Mouse (Mus musculus): Measurements from ENCODE around the gene Rgmb. TPM values are rescaled to one million over a fixed set of nuclear protein-coding genes. Genes with fewer than 3 reads are reported as not detected.
A peak's percentile ranks its signal among the peaks of the same experiment; 100 is the strongest.

Gene Rgmb
- total RNA-seq (2015), result 0.05 TPM in 1 of 2 replicates, not detected in the other
- total RNA-seq (2017), result 0.04 and 0.14 TPM in 2 replicates

DNA sequence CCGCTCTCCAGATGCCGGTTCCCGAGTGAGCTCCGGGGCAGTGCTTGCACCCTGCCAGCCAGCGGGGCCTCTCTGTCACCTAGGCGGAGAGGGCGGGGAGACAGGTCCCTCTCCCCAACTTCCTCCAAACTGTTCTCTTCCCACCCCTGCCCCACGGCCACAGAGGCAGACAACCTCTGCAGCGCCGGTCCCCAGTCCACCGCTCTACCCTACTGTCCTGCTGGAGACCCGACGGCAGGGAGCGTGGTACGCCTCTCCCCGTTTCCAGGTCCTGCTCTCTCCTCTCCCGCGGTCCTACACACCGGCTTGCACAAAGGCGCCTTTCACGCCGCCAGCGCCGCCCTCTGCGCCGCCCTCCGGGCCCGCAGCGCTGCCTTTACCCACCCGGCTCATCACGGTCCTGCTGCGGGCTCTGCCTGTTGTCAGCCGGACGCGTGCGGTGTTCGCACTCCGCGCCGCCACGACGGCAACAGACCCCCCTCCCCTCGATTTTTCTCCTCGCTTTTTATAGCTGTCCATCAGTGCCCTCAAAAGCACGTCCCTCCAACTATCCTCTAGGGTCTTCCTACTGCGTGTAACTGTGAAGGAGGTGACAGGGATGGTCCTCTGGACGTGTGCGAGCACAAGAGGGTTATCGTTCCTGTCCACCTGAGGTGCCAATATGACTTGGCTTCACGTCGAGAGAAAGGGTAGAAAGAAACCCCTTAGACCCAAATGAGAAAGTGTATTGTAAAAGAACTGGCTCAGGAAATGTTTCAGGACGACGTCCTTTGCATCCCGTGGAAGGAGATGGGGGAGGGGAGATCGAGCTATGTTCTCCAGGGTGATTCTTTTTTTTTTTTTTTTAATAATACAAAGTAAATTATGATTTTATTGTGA lies at the start of gene Rgmb:
Gene Rgmb (minus strand): TSS at position 274 of the 879 bp plus-strand sequence.
- ATAC-seq (replicated peaks; ENCODE audit: poor library complexity), result peak; percentile 7; the same call in 1 of the 2 replicates

DNA sequence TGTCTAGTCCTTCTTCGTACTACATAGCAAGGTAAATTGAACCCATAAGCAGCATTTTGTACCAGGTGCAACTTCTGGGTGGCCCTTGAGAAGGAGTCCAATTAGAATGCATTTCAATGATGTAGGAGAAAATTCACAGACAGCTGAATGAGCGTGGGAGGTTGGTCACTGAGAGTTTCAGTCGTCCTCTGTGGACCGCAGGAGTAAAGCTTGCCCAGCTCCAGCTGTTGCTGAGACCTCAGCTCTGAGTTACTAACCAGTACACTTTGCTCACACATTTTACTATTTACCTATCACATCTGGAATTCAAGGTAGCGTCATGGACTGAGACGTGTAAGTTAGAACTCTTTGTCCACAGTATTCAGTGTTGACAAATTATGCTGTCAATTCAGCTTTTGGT lies 43.9 kb upstream of the Rgmb start:
- ATAC-seq (replicated peaks; ENCODE audit: poor library complexity), result no peak

DNA sequence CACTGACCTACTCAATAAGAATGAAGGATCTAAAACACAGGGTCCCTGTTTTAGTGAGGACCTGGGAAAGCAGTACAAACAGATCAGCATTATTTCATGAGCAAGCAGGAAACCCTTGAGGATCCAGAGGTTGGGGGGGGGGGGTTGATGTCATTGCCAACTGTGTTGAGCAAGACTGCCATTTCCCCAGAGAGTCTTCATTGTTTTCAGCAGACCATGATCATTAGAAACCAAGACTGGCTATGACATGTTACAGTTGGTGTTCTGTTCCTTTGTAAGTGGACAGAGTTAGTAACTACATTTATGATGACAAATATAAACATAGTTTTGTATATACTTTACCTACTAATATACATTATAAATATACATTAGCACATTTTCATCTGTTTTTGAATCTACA lies 41.3 kb upstream of the Rgmb start:
- ATAC-seq (replicated peaks; ENCODE audit: poor library complexity), result no peak

DNA sequence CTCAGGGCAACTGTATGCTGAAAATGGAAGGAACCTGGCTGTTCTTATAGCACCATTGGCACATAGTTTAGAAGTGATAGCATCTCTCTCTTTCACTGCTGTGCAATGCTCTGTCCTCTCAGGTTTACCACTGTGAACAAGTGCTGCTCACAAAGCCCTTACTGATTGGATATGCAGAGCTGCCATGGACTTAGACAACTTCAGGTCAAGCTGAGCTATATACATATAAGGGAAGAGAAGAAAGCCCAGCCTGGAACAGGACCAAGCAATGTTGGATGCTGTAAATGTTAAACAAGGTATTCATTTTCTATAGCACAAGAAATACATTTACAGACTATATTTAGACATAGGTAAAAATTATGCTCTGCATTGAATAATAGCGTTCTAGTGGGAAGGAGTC lies 34.4 kb upstream of the Rgmb start:
- no peak for ATAC-seq (replicated peaks; ENCODE audit: poor library complexity)

DNA sequence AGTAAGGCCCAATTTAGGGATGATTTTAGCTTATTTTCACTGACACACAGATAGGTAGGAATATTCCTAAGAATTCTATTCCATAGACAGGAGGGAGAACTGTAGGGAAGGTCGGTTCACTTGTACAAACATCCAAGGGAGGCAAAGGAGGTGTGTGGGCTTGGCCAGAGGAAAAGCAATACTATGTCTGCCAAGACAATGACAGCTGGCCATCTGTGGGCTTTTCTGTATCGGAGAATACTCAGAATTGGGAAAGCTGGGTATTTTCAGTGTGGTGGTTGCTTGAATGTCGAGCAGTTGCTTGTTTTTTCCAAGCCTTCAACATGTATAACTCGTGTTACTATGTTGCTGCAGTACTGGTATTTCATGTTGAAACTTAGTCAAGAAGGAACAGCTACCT lies 31.5 kb upstream of the Rgmb start:
- no peak for ATAC-seq (replicated peaks; ENCODE audit: poor library complexity)

DNA sequence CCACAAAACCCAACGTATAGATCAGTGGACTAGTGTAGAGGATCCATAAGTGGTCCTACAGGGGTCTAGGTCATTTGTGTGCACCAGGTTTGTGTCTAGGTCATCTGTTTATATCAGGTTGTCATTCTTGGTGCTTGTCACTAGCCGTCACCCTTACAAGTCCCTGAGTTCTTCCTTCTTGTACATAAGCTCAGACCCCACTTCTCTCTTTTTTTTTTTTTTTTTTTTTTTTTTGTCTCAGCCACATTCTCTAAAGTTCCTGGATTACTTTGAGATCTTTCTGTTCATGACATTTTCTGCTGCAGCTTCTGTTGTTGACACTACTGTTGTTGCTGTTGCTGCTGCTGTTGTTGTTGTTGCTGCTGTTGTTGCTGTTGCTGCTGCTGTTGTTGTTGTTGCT lies 22.3 kb upstream of the Rgmb start:
- ATAC-seq (replicated peaks; ENCODE audit: poor library complexity), result no peak

DNA sequence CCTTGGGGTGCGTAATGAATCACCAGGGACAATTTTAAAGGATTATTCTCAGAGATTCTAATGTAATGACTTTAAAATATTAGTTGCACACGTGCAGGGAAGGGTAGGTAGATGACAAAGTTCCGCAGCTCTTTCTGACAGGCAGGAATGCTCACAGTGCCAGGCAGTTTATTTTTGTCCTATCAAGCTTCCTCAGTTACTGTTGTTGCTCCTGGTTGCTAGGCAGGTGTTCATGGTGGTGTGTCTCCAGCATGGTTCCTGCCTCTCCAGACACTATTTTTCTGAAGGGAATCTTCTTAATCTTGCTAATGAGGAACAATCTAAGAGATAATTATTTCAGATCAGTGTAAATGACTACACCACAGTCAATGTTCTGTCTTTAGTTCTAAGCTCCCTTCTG lies 19.7 kb upstream of the Rgmb start:
- no peak for ATAC-seq (replicated peaks; ENCODE audit: poor library complexity)

DNA sequence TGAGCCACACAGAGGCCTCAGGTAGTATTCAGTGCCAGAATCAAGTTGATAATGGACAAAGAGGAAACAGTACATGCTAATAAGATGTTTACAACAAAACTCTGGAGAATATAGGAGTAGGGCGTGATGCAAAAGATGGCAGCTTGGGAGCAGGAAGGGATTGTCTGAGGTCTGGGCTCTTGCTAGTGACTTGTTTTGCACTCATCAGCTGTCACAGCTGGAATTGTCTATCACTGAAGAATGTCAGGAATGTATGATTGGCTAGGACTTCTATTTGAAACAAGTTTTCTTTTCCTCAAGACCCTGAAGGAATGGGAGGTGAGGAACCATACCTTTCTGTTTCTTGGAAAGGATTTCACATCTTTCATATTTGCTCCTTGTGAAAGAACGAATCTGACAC lies 10.6 kb upstream of the Rgmb start:
- no peak for ATAC-seq (replicated peaks; ENCODE audit: poor library complexity)

DNA sequence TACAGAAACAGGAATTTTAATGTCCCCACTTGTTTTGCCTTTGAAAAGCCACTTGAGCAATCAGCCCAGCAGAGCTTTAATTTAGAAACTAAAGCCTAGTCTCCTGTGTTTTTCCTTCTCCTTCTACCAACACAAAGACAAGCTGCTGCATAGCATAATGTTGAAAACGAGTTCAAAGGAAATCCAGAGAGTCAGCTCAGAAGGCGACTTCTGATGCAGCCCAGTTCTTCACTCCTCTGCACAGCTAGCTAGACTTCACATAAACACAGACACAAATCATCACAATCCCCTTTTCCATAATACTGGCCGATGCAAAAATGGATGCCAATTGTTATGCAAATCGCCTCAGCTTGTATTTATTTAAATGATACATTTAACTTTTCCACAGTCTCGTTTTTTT lies 1.6 kb upstream of the Rgmb start:
- no peak for ATAC-seq (replicated peaks; ENCODE audit: poor library complexity)

DNA sequence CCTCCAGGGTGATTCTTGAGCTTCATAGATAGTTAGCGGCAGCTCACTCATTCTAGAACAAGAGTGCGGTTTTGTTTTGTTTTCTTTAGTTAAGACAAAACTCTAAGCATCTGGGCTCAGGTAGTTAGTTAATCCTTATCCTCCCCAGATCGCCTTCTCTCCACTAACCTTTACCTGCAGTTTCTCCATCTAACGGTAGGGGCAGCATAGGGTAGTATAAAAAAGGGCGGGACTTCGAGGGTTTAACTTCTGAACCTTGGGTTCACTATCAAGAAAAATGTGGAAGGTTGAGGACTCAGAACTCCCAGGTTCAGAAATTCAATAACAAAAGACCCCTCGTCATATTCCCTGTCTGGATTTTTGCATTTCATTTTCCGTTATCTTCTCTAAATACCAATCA lies 971 bp upstream of the Rgmb start:
- peak; percentile 77 for ATAC-seq (replicated peaks; ENCODE audit: poor library complexity)

DNA sequence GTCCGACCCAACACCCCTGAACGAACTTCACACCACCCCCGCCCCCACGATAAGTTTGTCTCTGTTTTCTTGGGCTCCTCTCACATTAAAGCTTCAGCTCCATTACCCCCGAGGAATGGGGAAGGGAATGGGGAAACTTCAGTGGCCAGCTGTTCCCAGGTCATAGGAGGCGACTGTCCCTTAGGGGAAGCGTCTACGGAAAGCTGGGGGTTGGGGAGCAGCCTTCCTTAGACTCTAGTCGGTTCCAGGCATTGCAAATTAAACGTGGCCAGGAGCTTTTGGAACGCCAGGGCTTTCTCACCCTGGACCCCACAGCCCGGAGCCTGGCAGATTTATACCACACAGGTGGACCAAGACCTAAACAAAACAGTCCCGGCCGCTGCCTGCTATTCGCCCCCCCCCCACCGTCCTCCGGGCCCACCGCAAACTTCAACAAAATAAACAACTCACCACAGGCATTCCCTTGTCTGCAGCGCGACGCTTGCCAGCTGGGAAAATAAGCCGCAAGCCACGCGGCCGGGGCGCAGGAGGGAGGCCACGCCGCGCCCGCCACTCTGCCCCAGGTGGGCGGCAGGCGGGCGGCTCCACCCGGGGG lies 571 bp downstream of the Rgmb start:
- ATAC-seq (replicated peaks; ENCODE audit: poor library complexity), result no peak

DNA sequence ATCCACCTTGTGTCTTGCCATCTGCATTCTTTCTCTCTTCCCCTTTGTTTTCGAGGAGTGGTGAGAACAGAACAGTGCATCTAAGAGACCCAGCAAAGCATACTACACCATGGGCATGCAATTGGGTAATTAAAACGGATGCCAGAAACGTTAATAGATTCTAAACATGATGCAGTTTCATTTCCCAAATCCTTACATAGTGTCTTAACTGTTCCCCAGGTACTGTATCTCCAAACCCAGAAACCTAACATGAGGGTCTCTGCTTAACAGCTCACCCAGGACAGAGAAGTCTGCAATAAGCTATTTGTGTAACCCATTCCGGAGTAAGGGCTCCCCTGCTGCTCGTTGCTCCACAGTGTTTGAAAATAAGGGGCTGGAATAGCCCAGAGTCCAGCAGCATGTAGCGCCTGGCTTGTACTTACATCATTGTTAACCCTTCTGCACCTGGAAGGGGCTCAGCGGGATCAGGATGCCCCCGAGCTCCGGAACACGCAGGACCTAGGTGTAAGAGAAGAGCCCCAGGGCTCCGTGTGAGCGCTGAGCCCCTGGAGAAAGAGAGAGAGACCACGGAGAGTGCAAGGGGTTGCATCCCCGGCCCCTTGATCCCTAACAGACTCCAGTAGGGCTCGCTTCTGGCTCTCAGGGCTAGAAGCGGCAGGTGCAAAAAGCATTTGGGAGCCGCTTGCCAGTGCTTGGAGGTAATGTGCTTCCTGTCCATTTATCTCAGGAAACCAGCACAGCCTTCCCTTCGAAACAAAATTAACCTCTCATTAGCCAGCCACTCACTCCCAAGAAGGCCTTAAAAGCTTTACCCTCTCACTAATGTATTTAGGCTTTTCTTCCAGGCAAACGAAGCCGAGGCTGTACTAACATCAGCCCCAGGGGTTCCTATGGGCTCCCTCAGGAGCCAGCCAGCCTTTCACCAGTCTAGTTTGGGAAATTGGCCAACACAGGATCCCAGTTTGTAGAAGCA lies 1.4 kb downstream of the Rgmb start:
- ATAC-seq (replicated peaks; ENCODE audit: poor library complexity), result no peak

DNA sequence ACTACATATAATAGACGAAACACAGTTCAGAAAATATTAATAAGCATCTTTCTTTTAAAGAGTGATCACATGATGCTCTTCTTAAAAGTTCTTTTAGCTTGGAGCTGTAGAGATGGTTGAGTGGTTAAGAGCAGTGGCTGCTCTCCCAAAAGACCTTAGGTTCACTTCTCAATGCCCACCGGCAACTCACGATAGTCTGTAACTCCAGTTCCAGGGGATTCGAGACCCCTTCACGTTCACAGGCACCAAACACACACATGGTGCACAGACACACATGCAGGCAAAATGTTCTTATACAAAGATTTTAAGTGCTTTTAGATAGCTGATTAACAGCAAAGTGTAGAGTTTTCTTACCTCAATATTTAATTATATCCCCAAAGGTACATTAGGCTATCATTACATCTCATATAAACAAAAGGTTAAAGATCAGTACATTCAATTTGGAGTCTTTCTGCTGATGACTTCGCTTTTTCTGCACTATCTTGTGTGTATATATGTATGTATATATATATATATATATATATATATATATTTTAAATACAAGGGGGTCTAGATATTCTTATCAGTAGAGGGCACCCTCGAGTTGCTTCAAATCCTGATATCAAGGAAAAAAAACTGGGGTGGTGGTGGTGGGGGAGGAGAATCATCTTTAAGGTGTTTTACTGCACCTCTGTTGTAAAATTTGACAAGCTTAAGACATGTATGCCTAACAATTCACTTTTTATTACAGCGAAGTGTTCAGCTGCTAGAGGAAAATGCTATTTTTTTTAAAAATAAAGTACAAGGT lies 2.5 kb downstream of the Rgmb start:
- ATAC-seq (replicated peaks; ENCODE audit: poor library complexity), result no peak

DNA sequence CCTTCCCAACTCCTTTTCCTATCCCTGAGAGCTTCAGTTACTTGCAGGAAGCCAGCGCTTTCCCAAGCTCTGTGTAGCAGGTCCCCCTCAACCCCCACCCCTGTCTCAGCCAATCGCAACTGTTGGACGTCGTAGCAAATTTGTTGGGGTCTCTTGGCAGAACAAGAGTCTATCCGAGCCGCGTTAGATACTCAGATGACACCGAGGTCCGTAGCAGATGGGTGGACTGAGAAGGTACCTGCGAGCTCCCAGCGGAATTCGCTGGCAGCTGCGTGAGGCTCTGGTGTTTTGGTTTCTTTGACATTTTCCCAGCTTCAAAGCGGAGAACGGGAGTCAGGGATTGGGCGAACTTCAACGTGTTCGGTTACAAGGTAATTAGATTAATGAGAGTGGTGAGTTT lies 3.9 kb downstream of the Rgmb start:
- ATAC-seq (replicated peaks; ENCODE audit: poor library complexity), result no peak

DNA sequence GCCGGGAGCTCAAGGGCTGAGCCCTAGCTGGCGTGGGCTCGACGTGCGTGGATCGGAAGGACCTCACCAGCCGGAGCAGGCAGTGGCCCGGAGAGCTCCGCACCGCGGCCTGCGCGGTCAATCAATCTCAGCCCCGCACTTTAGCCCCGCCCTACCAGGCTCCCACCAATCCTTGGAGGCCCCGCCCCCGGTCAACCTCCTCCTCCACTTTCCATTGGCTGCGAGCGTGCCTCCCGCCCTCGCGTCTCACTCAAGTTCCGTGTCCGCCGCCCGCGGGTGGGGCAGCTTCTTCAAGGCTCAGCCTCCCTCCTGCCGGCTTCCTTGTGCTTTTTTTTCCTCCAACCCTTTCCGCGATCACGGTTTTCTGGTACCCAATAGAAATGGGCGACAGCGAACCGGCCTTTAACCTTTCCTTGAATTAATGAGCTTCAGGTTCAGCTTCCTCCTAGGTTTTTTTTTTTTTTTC lies 4.4 kb downstream of the Rgmb start:
- peak; percentile 84 for ATAC-seq (replicated peaks; ENCODE audit: poor library complexity)

DNA sequence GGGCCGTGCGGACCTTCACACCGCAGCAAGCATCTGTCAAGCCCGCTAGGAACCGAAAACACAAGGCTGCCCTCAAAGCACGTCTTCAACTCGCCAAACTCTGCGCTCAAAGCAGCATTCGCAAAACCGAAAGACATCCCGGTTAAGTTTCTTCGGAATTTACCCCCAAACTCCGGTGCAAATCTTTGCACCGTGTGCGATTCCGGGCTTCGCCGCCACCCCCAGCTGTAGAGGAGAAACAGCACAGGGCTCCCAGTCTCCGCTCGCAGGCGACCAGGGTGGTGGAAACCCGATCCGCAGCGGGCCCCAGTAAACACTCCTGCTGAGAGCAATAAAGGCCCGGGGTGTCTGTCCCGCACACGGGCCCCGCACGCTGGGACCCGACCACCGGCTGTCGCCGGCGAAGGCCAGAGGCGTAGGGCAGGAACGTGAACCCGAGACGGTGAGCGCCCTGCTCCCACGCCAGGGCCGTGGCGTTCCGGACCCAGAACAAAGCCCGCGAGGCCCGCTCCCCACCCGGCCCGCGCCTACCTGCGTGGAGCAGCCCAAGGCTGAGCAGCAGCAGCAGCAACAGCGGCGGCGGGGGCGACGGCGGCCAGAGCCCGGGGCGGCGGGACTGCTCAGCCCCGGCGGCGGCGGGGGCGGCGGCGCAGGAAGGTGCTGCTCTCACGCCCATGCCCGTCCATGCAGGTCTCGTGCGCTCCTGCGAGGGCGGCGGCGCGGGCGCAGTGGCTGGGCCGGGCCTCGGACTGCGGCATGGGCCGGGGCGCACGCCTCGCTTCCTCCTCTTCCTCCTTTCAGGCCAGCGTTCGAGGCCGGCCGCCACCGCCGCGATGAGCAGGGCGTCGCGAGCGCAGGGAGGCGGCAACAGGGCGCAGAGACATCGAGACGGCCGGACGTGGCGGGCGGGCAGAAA lies 5.1 kb downstream of the Rgmb start:
- ATAC-seq (replicated peaks; ENCODE audit: poor library complexity), result peak; percentile 15

DNA sequence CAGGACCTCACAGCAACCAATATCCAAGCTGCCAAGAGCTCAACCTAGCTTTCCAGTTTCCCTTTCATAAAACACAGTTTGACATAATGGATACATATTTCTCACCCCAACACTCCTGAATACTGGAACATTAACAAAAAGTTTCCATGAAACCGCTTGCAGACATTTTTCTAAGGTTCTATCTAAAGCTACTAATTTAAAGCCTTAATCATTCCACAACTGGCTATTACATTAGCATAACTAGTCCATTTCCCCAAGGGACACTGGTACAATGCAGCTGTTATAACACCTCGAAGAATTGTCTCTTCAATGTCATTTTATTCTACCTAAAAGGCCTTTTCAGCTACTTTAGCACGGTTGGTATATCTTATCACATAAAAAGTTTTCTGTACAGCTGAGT lies 6.0 kb downstream of the Rgmb start:
- no peak for ATAC-seq (replicated peaks; ENCODE audit: poor library complexity)

DNA sequence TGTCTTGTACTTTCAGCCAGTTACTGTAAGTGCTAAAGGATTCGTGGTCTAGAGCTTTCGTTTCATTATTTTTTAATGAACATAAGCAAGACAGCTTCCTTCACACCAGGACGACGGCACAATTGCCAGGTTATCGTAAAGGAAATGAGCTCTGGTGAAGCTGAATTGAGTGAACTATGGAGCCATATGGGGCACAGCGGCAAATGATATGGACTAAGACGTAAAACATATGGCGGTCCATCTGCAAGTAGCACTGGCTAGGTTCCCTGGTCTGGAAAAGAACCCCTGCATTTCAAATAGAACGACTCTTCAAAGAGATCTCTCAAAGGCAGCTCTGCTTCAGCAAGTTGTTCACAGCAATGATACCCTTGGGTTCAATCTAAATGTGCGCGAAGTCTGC lies 6.5 kb downstream of the Rgmb start:
- no peak for ATAC-seq (replicated peaks; ENCODE audit: poor library complexity)

DNA sequence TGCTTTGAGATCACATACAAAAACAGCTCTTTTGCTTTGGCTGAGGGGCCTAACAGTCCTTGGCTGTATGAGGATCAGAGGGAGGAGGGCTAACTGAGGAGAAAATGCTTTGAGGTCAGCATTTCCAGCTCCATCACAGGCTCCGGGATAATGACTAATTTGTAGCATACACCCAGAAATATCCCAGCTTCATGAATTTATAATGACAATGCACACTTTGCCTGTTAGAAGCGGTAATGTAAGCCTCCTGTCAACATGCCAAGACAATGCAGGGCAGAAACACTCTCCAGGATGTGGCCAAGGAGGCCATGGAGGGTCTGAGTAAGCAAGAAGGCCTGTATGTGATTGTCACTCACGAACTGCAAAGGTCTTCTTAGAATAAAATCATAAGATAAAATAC lies 7.0 kb downstream of the Rgmb start:
- no peak for ATAC-seq (replicated peaks; ENCODE audit: poor library complexity)

All from megakaryocyte progenitor cell, adult 5-6 weeks (primary cell).